Mouse (Mus musculus) gastrocnemius, postnatal 25 days (tissue): ENCODE results near the gene Faf2. TPM values are rescaled to one million over a fixed set of nuclear protein-coding genes. Genes with fewer than 3 reads are reported as not detected.

Source experiments
- microRNA-seq, 2 experiments: library from miRNA; unstranded; fragments of <30 nt; microRNA quantifications; one replicate each; pipeline ENCODE4 v1.2.0; 2021; ENCODE audit warnings: borderline replicate concordance in 2 of 2
- total RNA-seq, 2 experiments: library from RNA; stranded (reverse); gene quantifications; 1 replicate in 1 of 2; 2 replicates in 1 of 2; pipeline ENCODE4 v1.2.3; 2021

The Faf2 gene
- total RNA-seq, 2 experiments from 2014 or later: 14.1 to 15.4 TPM

Small RNA genes lying within 50 kb of the gene (microRNA-seq; reads per million reads assigned to microRNA genes)
- gene Gm24195: 0 reads per million in 2 experiments

Other genes starting within 250 kb of the Faf2 start
- gene Thoc3, start 152.9 kb upstream of the Faf2 start, total RNA-seq: 10 to 100 TPM; 11.3 to 13.8 TPM
- gene Simc1, start 118.0 kb upstream of the Faf2 start, total RNA-seq: 1 to 10 TPM; 1.7 TPM
- gene 4833439L19Rik, start 56.3 kb upstream of the Faf2 start, total RNA-seq: 100 to 1,000 TPM; 145 to 160 TPM
- gene Arl10, start 46.8 kb upstream of the Faf2 start, total RNA-seq: 1 to 10 TPM; 2.3 to 3.2 TPM
- 10 to 100 TPM; 16.5 to 17.4 TPM for gene Nop16, start 31.7 kb upstream of the Faf2 start, total RNA-seq
- gene Higd2a, start 31.6 kb upstream of the Faf2 start, total RNA-seq: 100 to 1,000 TPM; 144 to 150 TPM
- gene Cltb, start 10.4 kb upstream of the Faf2 start, total RNA-seq: 100 to 1,000 TPM; 117 to 135 TPM
- gene Rnf44, start 72.1 kb downstream of the Faf2 start, total RNA-seq: 10 to 100 TPM; 24.8 to 30.6 TPM
- gene Cdhr2, start 79.7 kb downstream of the Faf2 start, total RNA-seq: not detected
- not detected for gene Gprin1, start 128.1 kb downstream of the Faf2 start, total RNA-seq
- gene Sncb, start 144.8 kb downstream of the Faf2 start, total RNA-seq: not detected
- gene Eif4e1b, start 162.2 kb downstream of the Faf2 start, total RNA-seq: not detected
- gene Tspan17, start 167.6 kb downstream of the Faf2 start, total RNA-seq: 10 to 100 TPM; 14.2 to 18.0 TPM